Mouse (Mus musculus): ENCODE measurements around the gene Hsd17b14. TPM values are rescaled to one million over a fixed set of nuclear protein-coding genes. Genes with fewer than 3 reads are reported as not detected.

Gene Hsd17b14
- polyA plus RNA-seq, 1 experiment from 2014 or later: 0.66 TPM

GRCm38 (mm10) chr7:45591880-45592279 is 37.2 kb downstream of the Hsd17b14 start:
- Histone ChIP-seq H3K36me3 (ENCODE audit: insufficient read depth) (peaks cover 12% of the 10 kb centered on the region; the same call in 1 of the 2 replicates), H3K9ac (no peak overlapping the region), H3K27me3 (ENCODE audit: insufficient read depth, low read length) (no peaks in the 10 kb centered on the region), H3K4me1 (ENCODE audit: insufficient read depth) (no peaks in the 10 kb centered on the region), H3K4me3 (ENCODE audit: low read depth, low read length) (no peak overlapping the region), H3K27ac (ENCODE audit: low read depth) (no peak overlapping the region), H3K9me3 (ENCODE audit: low read depth, low read length) (no peaks in the 10 kb centered on the region), H3K4me2 (no peak overlapping the region)
- DNase-seq: no peak
- TF ChIP-seq CTCF (IDR thresholded peaks at IDR 0.05; ENCODE audit: low read depth): no peak
- WGBS: 70% methylated on average over 7 of the region's 7 CpGs
- ATAC-seq (ENCODE audit: insufficient read depth): no peak

GRCm38 (mm10) chr7:45593118-45593815 is 38.6 kb downstream of the Hsd17b14 start:
- no peaks in the 10 kb centered on the region for H3K9me3 ChIP-seq (ENCODE audit: low read depth, low read length)
- H3K27me3 ChIP-seq (ENCODE audit: insufficient read depth, low read length): no peaks in the 10 kb centered on the region
- TF ChIP-seq CTCF (IDR thresholded peaks at IDR 0.05; ENCODE audit: low read depth): peak; percentile 92
- no peaks in the 10 kb centered on the region for H3K4me1 ChIP-seq (ENCODE audit: insufficient read depth)
- no peak overlapping the region for H3K4me2 ChIP-seq
- no peak overlapping the region for H3K27ac ChIP-seq (ENCODE audit: low read depth)
- peak; percentile 78 for DNase-seq
- peaks cover under 1% of the 10 kb centered on the region; the same call in 1 of the 2 replicates for H3K36me3 ChIP-seq (ENCODE audit: insufficient read depth)
- H3K9ac ChIP-seq: no peak overlapping the region
- 17% methylated on average over 10 of the region's 10 CpGs for WGBS
- no peak overlapping the region for H3K4me3 ChIP-seq (ENCODE audit: low read depth, low read length)
- ATAC-seq (ENCODE audit: insufficient read depth): no peak

- Histone ChIP-seq H3K4me2 (no peak overlapping the region), H3K4me3 (ENCODE audit: low read depth, low read length) (no peak overlapping the region), H3K9ac (no peak overlapping the region), H3K36me3 (ENCODE audit: insufficient read depth) (no peaks in the 10 kb centered on the region), H3K9me3 (ENCODE audit: low read depth, low read length) (no peaks in the 10 kb centered on the region), H3K27me3 (ENCODE audit: insufficient read depth, low read length) (no peaks in the 10 kb centered on the region), H3K4me1 (ENCODE audit: insufficient read depth) (no peaks in the 10 kb centered on the region), H3K27ac (ENCODE audit: low read depth) (no peak overlapping the region)
- ATAC-seq (ENCODE audit: insufficient read depth): no peak
- WGBS: 70% methylated on average over 4 of the region's 4 CpGs
- no peak for DNase-seq
- TF ChIP-seq CTCF (IDR thresholded peaks at IDR 0.05; ENCODE audit: low read depth): no peak
These were observed 40.5 kb downstream of the Hsd17b14 start for GRCm38 (mm10) chr7:45595176-45595575.

GRCm38 (mm10) chr7:45596107-45596506 is 41.4 kb downstream of the Hsd17b14 start:
- H3K4me3 ChIP-seq (ENCODE audit: low read depth, low read length): no peak overlapping the region
- TF ChIP-seq CTCF (IDR thresholded peaks at IDR 0.05; ENCODE audit: low read depth): no peak
- no peaks in the 10 kb centered on the region for H3K27me3 ChIP-seq (ENCODE audit: insufficient read depth, low read length)
- no peaks in the 10 kb centered on the region for H3K4me1 ChIP-seq (ENCODE audit: insufficient read depth)
- no peak overlapping the region for H3K9ac ChIP-seq
- 53% methylated on average over 1 of the region's 1 CpGs for WGBS
- H3K27ac ChIP-seq (ENCODE audit: low read depth): no peak overlapping the region
- H3K9me3 ChIP-seq (ENCODE audit: low read depth, low read length): no peaks in the 10 kb centered on the region
- no peaks in the 10 kb centered on the region for H3K36me3 ChIP-seq (ENCODE audit: insufficient read depth)
- ATAC-seq (ENCODE audit: insufficient read depth) (no peak), DNase-seq (no peak)
- no peak overlapping the region for H3K4me2 ChIP-seq

GRCm38 (mm10) chr7:45597013-45597412 is 42.3 kb downstream of the Hsd17b14 start:
- WGBS: 83% methylated on average over 5 of the region's 5 CpGs
- Histone ChIP-seq H3K9ac (no peak overlapping the region), H3K9me3 (ENCODE audit: low read depth, low read length) (no peaks in the 10 kb centered on the region), H3K4me3 (ENCODE audit: low read depth, low read length) (no peak overlapping the region), H3K36me3 (ENCODE audit: insufficient read depth) (no peaks in the 10 kb centered on the region), H3K27ac (ENCODE audit: low read depth) (no peak overlapping the region), H3K27me3 (ENCODE audit: insufficient read depth, low read length) (no peaks in the 10 kb centered on the region), H3K4me1 (ENCODE audit: insufficient read depth) (no peaks in the 10 kb centered on the region), H3K4me2 (no peak overlapping the region)
- DNase-seq (no peak), ATAC-seq (ENCODE audit: insufficient read depth) (no peak)
- TF ChIP-seq CTCF (IDR thresholded peaks at IDR 0.05; ENCODE audit: low read depth): no peak

GRCm38 (mm10) chr7:45597527-45597926 is 42.8 kb downstream of the Hsd17b14 start:
- Histone ChIP-seq H3K36me3 (ENCODE audit: insufficient read depth) (no peaks in the 10 kb centered on the region), H3K4me3 (ENCODE audit: low read depth, low read length) (no peak overlapping the region), H3K4me1 (ENCODE audit: insufficient read depth) (no peaks in the 10 kb centered on the region), H3K4me2 (no peak overlapping the region), H3K9ac (no peak overlapping the region), H3K27me3 (ENCODE audit: insufficient read depth, low read length) (no peaks in the 10 kb centered on the region), H3K9me3 (ENCODE audit: low read depth, low read length) (no peaks in the 10 kb centered on the region), H3K27ac (ENCODE audit: low read depth) (no peak overlapping the region)
- ATAC-seq (ENCODE audit: insufficient read depth) (no peak), DNase-seq (no peak)
- no peak for TF ChIP-seq CTCF (IDR thresholded peaks at IDR 0.05; ENCODE audit: low read depth)
- 87% methylated on average over 6 of the region's 6 CpGs for WGBS

GRCm38 (mm10) chr7:45598960-45599879 is 44.5 kb downstream of the Hsd17b14 start:
- H3K9ac ChIP-seq: no peak overlapping the region
- TF ChIP-seq CTCF (IDR thresholded peaks at IDR 0.05; ENCODE audit: low read depth): no peak

More at GRCm38 (mm10) chr7:45598960-45599879, 44.5 kb downstream of the Hsd17b14 start:
- 34% methylated on average over 18 of the region's 18 CpGs for WGBS
- Histone ChIP-seq H3K9me3 (ENCODE audit: low read depth, low read length) (no peaks in the 10 kb centered on the region), H3K4me3 (ENCODE audit: low read depth, low read length) (no peak overlapping the region), H3K27ac (ENCODE audit: low read depth) (no peak overlapping the region), H3K27me3 (ENCODE audit: insufficient read depth, low read length) (no peaks in the 10 kb centered on the region), H3K4me1 (ENCODE audit: insufficient read depth) (no peaks in the 10 kb centered on the region), H3K4me2 (no peak overlapping the region), H3K36me3 (ENCODE audit: insufficient read depth) (no peaks in the 10 kb centered on the region)
- ATAC-seq (ENCODE audit: insufficient read depth) (no peak), DNase-seq (peak; percentile 21)
